Mouse (Mus musculus) ovary, adult 2 months (tissue): ENCODE measurements around the gene Ifitm1. TPM values are rescaled to one million over a fixed set of nuclear protein-coding genes. Genes with fewer than 3 reads are reported as not detected.

Experiments used
- polyA plus RNA-seq: library from polyadenylated mRNA; depleted of rRNA; stranded (reverse); fragments of >200 nt; gene quantifications from 2 replicates; pipeline ENCODE4 v1.2.3, GENCODE M21; 2012; rRNA removed

Gene Ifitm1
- 658 and 1,418 TPM in 2 replicates for polyA plus RNA-seq

GRCm38 (mm10) chr7:140966921-140967320 is at the start of gene Ifitm1:
TSS of gene Ifitm1 (plus strand) at chr7:140967221.

GRCm38 (mm10) chr7:140920418-140921029 is 46.5 kb upstream of the Ifitm1 start, which contains the start of gene Nlrp6:
TSS of gene Nlrp6 (plus strand) at chr7:140920902.

GRCm38 (mm10) chr7:140941222-140942051 is 25.6 kb upstream of the Ifitm1 start, which contains the start of gene Pgghg:
TSS of gene Pgghg (plus strand) at chr7:140941391.

GRCm38 (mm10) chr7:140949824-140950530 is 17.0 kb upstream of the Ifitm1 start, which contains the start of gene Ifitm5:
TSS of gene Ifitm5 (minus strand) at chr7:140950291.

GRCm38 (mm10) chr7:140955758-140956555 is 11.1 kb upstream of the Ifitm1 start, which contains the start of the genes Gm45717 and Ifitm2:
TSS of gene Gm45717 (minus strand) at chr7:140955937.
TSS of gene Ifitm2 (minus strand) at chr7:140955987.

GRCm38 (mm10) chr7:141010593-141010992 is 43.6 kb downstream of the Ifitm1 start, which contains the start of gene Ifitm3:
TSS of gene Ifitm3 (minus strand) at chr7:141010770.

GRCm38 (mm10) chr7:141017824-141018223 is 50.8 kb downstream of the Ifitm1 start, which contains the start of gene Ifitm6:
TSS of gene Ifitm6 (minus strand) at chr7:141017924.

Other genes with a start within 250 kb of the Ifitm1 start
- 8.3 and 9.5 TPM in 2 replicates for gene Cyp2e1, start 203.5 kb upstream of the Ifitm1 start, polyA plus RNA-seq
- gene Syce1, start 179.4 kb upstream of the Ifitm1 start, polyA plus RNA-seq, result 0.14 and 0.26 TPM in 2 replicates
- gene Zfp941, start 145.0 kb upstream of the Ifitm1 start, polyA plus RNA-seq, result 0.12 and 0.23 TPM in 2 replicates
- gene Urah, start 132.2 kb upstream of the Ifitm1 start, polyA plus RNA-seq, result 22.0 and 24.3 TPM in 2 replicates
- 5.0 and 5.1 TPM in 2 replicates for gene Scgb1c1, start 121.7 kb upstream of the Ifitm1 start, polyA plus RNA-seq
- gene Odf3, start 119.4 kb upstream of the Ifitm1 start, polyA plus RNA-seq, result 0.28 and 0.41 TPM in 2 replicates
- gene Gm45785, start 110.9 kb upstream of the Ifitm1 start, polyA plus RNA-seq, result not detected in 2 replicates
- gene Ric8a, start 110.3 kb upstream of the Ifitm1 start, polyA plus RNA-seq, result 136 and 146 TPM in 2 replicates
- 27.1 and 32.9 TPM in 2 replicates for gene Bet1l, start 109.6 kb upstream of the Ifitm1 start, polyA plus RNA-seq
- gene Psmd13, start 85.3 kb upstream of the Ifitm1 start, polyA plus RNA-seq, result 62.6 and 66.1 TPM in 2 replicates
- 31.6 and 44.1 TPM in 2 replicates for gene Sirt3, start 84.9 kb upstream of the Ifitm1 start, polyA plus RNA-seq
- gene Cox8b, start 66.8 kb upstream of the Ifitm1 start, polyA plus RNA-seq, result 4.1 and 5.5 TPM in 2 replicates
- 1.4 and 1.6 TPM in 2 replicates for gene Nlrp6, start 46.3 kb upstream of the Ifitm1 start, polyA plus RNA-seq
- gene Pgghg, start 25.8 kb upstream of the Ifitm1 start, polyA plus RNA-seq, result 61.1 and 72.6 TPM in 2 replicates
- 2.4 and 4.1 TPM in 2 replicates for gene Ifitm5, start 16.9 kb upstream of the Ifitm1 start, polyA plus RNA-seq
- 0.60 TPM in 1 of 2 replicates, not detected in the other for gene Gm45717, start 11.3 kb upstream of the Ifitm1 start, polyA plus RNA-seq
- 1,395 and 2,043 TPM in 2 replicates for gene Ifitm2, start 11.2 kb upstream of the Ifitm1 start, polyA plus RNA-seq
- gene Ifitm3, start 43.5 kb downstream of the Ifitm1 start, polyA plus RNA-seq, result 378 and 768 TPM in 2 replicates
- 5.8 and 9.8 TPM in 2 replicates for gene Ifitm6, start 50.7 kb downstream of the Ifitm1 start, polyA plus RNA-seq
- gene Gm17387, start 61.9 kb downstream of the Ifitm1 start, polyA plus RNA-seq, result not detected in 2 replicates
- 3.2 and 3.5 TPM in 2 replicates for gene B4galnt4, start 93.9 kb downstream of the Ifitm1 start, polyA plus RNA-seq
- 13.5 and 14.9 TPM in 2 replicates for gene Pkp3, start 111.0 kb downstream of the Ifitm1 start, polyA plus RNA-seq
- gene Sigirr, start 133.4 kb downstream of the Ifitm1 start, polyA plus RNA-seq, result 11.4 and 12.8 TPM in 2 replicates
- gene Ano9, start 150.6 kb downstream of the Ifitm1 start, polyA plus RNA-seq, result 2.1 and 2.7 TPM in 2 replicates
- 62.9 and 65.4 TPM in 2 replicates for gene Ptdss2, start 155.2 kb downstream of the Ifitm1 start, polyA plus RNA-seq
- 248 and 267 TPM in 2 replicates for gene Rnh1, start 205.6 kb downstream of the Ifitm1 start, polyA plus RNA-seq
- gene Hras, start 226.8 kb downstream of the Ifitm1 start, polyA plus RNA-seq, result 87.5 and 94.7 TPM in 2 replicates
- 13.4 and 23.5 TPM in 2 replicates for gene Lrrc56, start 226.9 kb downstream of the Ifitm1 start, polyA plus RNA-seq
- 3.1 and 4.9 TPM in 2 replicates for gene Lmntd2, start 246.9 kb downstream of the Ifitm1 start, polyA plus RNA-seq
- gene Rassf7, start 248.6 kb downstream of the Ifitm1 start, polyA plus RNA-seq, result 46.2 and 50.8 TPM in 2 replicates